Mouse (Mus musculus) v-Abl transformed pro-B cells (cell line): Measurements from ENCODE around the gene Pdpr.
"Not testable (repeated sequence)": the region's sequence is repeated elsewhere in the genome, so short reads cannot be mapped to it uniquely, and the experiment has no call there.

ENCODE experiments used
- in situ Hi-C, 2 experiments: fragments of 400-800 bp; cut with MboI; formaldehyde crosslinking; loops; one replicate each; pipeline ENCODE4 v1.15.1; 2025; ENCODE audit not compliant: unreplicated experiment in 2 of 2

Pdpr gene

DNA sequence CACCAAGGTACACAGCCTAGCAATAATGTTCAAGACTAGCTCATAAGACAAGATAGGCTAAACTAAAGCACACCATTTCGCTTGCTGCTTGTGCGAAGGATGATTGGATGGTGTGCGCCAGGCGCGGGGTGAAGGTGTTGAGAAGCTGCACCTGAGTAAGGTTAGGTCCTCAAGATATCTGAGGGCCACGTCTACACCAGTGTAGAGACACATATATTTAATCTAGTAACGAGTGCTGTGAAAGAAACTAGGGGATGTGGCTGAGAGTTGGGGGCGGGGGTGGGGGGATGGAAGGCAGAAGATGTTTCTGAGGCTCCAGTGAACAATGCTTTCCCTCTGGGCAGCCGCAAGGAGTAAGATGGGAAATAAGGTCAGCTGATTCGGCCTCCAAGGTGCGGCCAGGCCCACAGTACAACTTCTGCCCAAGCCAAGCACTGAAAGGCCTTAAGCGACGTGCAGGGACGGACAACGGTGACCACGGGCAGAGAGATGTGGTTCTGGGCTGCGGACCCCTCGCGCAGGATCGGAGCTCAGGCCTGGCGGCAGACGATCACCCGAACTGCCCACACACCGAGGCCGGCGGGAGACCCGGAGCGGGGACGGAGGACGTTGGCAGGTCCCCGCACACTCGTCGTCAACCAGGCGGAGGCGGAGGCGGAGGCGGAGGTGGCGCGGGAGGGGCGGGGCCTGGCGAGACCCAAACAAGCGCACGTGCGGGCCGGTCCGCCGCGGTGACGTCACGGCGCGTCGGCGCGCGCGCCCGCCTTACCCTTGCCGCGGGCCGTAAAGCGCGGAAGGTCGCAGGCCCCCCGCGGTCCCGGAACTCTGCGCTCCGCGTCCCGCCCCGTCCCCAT, at the start of gene Pdpr:
Gene Pdpr (plus strand): TSS at position 766 of the 854 bp plus-strand sequence.
- in situ Hi-C loops, result loop anchor here in 1 of 2 experiments (25.0 kb wide), 1 partner anchor 457 kb away; no protein-coding TSS in a partner anchor

DNA sequence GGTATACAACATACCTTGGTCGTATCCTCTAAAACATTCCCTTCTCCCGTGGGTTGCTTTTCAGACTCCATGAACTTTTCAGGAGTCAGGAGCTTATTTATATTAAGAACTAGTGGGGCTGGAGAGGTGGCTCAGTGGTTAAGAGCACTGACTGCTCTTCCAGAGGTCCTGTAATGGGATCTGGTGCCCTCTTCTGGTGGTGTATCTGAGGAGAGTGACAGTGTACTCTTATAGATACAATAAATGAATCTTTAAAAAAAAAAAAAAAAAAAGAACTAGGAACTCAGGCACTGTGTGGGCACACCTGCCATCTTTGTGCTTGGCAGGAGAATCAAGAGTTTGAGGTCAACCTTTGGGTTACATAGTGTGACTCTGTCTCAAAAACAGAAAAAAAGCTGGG, 45.7 kb upstream of the Pdpr start:
- in situ Hi-C loops, result loop anchor here (5.0 kb wide), 3 partner anchors 61 to 191 kb away; no protein-coding TSS in a partner anchor

DNA sequence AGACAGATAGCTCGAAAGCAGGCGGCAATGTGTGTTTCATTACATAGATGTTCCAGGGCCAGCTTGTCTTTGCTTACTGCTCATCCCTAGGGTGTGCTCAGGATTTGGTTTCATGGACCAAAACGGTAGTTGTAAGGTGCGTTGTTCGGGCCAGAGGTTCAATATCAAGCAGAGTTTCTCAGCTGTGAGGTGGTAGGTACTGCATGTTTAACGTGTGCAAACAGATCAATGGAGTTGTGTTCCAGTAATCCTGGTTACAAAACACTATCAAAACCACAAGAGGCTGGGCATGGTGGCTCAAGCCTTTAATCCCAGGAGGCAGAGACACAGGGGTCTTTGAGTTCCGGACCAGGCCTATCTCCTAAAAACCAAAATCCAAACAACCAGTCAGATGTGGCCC, 45.3 kb upstream of the Pdpr start:
- in situ Hi-C loops, result loop anchor here (5.0 kb wide), 3 partner anchors 62 to 192 kb away; no protein-coding TSS in a partner anchor

DNA sequence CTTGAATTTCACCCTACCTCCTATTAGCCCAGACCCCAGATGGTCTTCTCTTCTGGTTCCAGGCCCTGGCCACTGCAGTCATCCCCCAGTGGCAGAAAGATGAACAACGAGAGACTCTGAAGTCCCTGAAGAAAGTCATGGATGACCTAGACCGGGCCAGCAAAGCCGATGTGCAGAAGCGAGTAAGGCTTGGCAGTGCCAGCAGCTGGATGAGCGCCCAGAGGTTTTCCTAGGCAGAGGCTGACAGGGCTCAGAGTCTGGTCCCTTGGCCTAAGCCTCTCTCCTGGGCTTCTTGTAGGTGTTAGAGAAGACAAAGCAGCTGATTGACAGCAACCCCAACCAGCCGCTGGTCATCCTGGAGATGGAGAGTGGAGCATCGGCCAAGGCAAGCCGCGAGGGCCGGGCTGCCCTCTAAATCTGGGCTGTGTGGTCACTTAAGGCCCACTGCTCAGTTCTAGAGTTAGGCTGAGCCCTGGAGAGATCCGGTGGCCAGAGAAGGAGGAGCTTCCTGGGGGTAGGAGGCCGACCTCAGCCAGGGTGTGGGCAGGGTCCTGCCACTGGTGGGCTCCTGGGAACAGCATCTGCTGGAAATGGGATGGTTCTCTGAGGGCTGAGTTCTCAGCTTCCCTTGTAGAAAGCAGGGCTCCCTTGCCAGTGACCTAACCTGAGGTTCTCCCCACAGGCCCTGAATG, 40.5 kb upstream of the Pdpr start:
- in situ Hi-C loops, result no loop called here

DNA sequence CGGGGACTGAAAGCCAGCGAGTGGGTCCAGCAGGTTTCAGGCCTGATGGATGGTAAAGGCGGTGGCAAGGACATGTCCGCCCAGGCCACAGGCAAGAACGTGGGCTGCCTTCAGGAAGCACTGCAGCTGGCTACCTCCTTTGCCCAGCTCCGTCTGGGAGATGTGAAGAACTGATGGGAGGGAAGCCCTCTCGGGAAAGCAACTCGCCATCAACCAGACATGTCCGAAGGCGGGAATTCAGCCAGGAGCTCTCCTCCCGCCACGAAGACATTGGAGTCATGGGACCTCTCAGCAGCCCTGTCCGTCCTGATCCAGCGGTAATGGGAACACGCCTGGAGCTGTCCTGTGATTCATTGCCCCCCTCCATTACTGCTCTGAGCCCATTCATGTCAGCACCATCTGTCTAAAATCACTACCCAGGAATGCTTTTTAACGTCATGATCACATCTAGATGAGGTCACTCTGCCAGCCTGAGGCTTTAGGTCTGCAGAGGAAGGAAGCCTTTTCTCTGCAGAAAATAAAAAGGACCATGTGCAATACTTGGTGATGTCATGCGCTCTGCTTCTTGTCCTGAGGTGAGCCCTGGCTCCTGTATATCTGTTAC, 39.3 kb upstream of the Pdpr start:
- in situ Hi-C loops, result no loop called here

DNA sequence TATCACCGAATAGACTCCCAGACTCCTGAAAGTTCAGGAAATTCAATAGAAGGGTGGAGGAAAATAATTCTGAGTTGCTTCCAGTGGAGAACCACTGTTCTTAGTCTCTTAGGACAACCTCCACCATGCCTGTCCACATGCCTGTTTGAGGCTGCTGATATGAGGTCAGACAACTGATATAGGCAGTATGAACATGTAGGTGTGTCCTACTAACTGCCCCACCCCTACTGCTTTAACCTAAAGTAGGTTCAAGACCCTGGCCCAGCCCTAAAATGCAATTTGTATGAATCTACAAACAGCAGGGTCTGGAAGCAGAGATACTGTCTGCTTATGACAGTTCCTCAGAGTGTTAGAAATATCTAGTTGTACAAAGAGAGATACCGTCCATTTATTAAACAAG, 38.8 kb upstream of the Pdpr start:
- in situ Hi-C loops, result no loop called here

DNA sequence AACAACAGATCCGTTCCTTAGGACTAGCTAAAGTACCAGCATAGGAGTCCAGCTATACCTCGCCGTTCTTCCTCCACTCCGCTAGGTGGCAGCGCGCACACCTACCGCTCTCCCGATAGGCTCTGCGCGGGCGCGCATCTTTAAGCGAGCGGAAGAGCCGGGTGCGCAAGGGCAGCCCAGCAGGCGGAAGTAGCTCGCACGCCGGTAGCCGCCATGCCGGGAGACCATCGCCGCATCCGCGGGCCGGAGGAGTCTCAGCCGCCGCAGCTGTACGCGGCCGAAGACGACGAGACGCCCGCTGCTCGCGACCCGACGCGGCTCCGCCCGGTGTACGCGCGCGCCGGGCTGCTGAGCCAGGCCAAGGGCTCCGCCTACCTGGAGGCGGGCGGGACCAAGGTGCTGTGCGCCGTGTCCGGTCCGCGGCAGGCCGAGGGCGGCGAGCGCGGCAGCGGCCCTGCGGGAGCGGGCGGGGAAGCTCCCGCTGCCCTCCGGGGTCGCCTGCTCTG, 38.2 kb upstream of the Pdpr start, which contains the start of gene Exosc6:
Gene Exosc6 (plus strand): TSS at position 182 of the 506 bp plus-strand sequence.
- in situ Hi-C loops, result no loop called here

DNA sequence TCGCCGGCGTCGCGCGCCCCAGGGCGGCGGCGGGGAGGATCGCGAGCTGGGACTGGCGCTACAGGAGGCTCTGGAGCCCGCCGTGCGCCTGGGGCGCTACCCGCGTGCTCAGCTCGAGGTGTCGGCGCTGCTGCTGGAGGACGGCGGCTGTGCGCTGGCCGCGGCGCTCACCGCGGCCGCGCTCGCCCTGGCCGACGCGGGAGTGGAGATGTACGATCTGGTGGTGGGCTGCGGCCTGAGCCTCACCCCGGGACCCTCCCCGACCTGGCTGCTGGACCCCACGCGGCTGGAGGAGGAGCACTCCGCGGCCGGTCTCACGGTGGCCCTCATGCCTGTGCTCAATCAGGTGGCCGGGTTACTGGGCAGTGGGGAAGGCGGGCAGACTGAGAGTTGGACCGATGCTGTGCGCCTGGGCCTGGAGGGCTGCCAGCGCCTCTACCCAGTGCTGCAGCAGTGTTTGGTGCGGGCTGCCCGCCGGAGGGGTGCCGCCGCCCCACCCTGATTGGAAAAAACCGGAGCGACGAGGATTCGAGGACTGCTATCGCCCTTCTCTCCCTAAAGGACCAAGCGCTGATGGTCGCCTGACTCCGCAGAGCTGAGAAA, 37.6 kb upstream of the Pdpr start:
- in situ Hi-C loops, result no loop called here

DNA sequence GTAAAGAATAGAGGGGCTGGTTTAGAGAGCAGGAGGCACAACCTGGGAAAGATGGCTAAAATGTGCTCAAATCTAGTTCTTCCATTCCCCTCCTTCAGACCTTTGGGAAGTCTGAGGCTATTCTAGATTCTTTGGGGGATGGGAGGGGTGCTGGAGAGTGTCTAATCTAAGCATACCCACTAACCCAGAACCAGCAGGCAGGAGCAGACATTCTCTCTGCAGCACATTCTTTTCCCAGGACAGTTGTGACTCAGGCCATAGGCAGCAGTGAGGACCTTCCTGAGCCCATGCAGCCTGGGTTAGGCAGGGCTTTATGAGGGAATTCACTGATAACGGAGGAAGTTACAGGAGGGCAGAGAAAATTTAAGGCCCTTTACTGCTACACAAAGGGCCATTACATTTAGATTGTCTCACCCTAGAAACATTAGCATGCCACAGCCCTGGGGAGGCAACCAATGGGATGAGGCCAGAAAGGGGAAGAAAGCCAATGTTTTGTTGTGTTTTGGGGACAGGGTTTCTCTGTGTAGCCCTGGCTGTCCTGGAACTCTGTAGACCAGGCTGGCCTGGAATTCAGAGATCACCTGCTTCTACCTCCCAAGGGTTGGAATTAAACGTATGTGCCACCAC, 35.4 kb upstream of the Pdpr start:
- in situ Hi-C loops, result no loop called here

DNA sequence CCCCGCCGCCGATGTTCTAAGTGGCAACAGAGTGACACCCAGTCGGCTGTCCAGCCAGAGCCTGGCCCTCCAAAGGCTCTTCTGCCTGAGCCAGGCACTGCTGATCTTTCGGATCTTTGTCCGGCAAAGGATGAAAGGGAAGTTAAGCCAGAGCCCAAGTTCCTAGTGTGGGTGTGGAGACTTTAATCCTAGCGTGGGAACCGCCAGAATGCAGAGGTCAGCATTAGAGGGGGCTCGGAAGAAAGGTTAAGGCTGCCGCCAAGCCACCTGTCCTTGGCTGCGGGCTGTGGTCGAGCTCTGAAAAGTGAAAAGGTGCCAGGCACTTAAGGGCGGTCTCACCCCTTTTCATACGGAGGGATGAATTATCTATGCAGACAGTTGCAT, 32.8 kb upstream of the Pdpr start:
- in situ Hi-C loops, result no loop called here

DNA sequence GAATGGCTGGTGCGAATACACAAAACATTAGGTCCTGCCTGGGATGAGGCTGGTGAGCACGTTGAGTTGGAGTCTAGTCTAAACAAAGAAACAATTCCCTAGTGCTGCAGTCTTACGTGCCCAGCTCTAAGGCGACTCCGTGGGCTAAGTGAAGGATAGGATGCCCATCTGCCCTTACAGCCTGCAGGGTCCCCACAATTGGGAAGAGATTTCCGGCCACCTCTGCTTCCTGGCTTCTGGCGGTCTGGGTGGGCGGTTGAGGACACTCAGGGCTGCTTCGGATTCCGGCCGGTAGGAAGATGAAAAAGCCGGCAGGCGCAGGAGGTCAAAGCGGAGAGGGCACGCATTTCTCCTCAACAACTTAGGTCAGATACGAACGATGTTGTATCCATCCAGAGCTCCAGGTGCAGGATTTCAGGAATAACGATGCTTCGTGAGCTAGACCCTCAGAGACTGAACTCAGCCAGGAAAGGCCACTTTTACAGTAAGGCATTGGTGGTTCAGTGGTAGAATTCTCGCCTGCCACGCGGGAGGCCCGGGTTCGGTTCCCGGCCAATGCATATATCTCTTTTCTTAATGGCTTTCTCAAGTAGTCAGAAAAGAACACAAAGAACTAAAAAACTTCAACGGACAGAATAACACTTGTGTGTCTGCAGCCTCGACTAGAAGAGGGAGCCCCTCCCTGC, 32.2 kb upstream of the Pdpr start:
- in situ Hi-C loops, result no loop called here

DNA sequence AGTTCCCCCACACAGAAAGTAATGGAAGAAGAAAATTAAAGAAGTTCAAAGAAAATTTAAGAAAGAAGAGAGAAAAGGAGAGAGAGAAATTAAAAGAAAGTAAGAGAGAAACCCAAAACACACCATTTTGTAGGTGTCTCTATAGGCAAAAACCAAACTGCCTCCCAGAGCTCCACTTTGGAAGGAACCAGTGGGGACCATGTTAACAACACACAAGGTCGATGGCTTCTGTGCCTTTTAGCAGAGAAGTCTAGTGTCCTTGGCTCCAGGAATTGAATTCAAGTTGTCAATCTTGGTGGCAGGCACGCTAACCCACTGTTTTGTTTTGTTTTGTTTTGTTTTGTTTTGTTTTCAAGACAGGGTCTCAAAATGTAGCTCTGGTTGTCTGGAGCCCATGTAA, 31.5 kb upstream of the Pdpr start:
- in situ Hi-C loops, result no loop called here

DNA sequence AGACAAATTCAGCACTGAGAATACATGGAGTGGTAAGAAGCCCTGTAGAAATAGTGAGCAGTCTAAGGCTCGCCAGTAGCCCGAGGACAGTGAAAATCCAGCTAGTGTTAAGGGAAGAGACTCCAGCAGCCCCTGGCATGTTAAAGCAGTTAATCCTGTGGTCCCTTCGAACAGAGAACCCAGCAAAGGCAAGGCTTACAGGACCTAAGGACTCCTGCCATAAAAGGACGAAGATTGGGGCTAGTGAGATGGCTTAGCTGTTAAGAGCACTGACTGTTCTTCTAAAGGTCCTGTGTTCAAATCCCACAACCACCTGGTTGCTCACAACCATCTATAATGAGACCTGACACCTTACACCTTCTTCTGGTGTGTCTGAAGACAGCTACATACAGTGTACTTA, 28.1 kb upstream of the Pdpr start:
- in situ Hi-C loops, result no loop called here

DNA sequence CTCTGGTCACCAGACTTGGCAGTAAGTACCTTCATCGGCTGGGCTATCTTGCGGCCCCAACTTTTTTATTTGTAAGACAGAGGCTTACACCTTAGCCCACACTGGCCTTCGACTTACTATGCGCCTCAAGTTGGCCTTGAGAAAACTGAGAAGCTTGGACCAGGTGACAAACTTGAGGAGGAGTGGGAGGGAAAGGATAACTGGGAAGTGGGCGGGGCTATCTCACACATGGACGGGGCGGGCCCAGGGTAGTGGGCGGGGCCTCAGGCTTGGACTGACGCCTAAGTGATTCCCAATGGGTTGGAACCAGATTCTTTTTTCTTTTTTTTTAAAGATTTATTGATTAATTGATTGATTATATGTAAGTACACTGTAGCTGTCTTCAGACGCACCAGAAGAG, 27.0 kb upstream of the Pdpr start:
- in situ Hi-C loops, result no loop called here

DNA sequence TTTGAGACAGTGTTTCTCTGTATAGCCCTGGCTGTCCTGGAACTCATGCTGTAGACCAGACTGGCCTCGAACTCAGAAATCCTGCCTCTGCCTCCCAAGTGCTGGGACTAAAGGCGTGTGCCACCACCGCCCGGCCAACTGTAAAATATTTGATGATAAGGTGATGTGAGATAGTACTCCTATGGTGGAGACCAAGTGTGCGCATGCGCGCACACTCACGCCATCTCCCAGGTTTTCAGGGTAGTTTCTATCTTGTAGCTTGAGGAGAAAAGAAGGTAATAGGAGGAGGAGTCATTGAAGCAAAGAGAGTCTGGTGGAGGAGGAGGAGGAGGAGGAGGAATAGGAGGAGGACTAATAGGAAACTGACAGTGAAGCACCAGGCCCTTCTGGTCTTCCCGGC, 25.8 kb upstream of the Pdpr start:
- in situ Hi-C loops, result not testable (repeated sequence)

DNA sequence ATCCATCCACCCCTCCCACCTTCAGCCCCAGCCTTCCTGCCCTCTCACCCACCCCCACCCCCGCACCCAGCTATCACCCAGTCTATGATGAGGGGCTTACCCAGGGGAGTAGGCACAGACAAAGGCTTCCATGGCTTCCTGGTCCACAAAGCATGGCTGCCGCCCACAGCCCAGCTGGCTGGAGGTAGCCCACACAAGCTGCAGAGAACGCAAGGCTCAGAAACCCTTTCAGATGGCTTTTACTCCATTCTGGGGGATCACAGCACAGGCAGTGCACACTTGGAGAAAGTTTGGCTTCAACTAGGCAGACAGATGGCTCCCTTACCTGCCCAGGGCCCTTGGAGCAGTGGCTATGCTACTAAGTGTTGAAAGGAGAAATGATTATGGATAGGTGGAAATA, 18.5 kb upstream of the Pdpr start:
- in situ Hi-C loops, result loop anchor here in 1 of 2 experiments (25.0 kb wide), 1 partner anchor 439 kb away; no protein-coding TSS in a partner anchor

DNA sequence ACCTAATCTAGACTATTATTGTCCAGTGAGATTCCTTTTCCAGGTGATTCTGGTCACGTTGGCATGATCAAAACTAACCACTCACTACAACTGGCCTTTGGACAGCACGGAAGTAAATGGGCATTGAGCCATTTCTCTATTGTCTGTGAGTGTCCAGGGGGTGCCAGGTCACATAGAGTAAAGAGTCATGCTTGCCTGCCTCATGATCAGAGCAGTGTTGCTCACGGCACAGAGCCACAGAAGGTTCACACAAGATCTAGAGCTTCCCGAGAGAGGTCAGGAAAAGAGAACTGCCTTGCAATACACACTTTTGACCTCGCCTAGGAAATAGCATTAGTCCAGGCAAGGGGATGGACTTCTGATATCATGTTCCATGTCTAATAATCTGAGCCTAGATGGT, 15.0 kb upstream of the Pdpr start:
- in situ Hi-C loops, result loop anchor here in 1 of 2 experiments (25.0 kb wide), 1 partner anchor 442 kb away; no protein-coding TSS in a partner anchor

DNA sequence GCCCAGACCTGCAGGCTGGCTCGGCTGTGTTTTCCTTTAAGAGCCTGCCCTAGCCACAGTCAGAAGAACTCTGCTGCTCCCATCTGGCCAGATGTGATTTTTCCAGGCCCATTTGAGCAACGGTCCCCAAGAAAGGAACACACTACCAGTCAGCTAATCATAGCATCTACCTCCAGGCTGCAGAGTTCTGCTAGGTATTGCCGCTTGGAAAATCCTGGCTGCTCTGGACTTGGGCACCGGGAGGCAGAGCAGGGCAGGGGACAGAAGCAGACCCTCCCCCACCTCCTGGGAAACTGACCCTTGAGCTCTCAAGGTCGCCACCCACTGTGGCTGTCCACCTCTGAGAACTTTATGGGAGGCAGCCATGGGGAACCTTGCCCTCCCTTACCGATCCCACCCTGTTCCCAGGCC, 14.6 kb upstream of the Pdpr start:
- in situ Hi-C loops, result loop anchor here (5.0 to 25.0 kb wide), 4 partner anchors 323 to 443 kb away; no protein-coding TSS in a partner anchor

DNA sequence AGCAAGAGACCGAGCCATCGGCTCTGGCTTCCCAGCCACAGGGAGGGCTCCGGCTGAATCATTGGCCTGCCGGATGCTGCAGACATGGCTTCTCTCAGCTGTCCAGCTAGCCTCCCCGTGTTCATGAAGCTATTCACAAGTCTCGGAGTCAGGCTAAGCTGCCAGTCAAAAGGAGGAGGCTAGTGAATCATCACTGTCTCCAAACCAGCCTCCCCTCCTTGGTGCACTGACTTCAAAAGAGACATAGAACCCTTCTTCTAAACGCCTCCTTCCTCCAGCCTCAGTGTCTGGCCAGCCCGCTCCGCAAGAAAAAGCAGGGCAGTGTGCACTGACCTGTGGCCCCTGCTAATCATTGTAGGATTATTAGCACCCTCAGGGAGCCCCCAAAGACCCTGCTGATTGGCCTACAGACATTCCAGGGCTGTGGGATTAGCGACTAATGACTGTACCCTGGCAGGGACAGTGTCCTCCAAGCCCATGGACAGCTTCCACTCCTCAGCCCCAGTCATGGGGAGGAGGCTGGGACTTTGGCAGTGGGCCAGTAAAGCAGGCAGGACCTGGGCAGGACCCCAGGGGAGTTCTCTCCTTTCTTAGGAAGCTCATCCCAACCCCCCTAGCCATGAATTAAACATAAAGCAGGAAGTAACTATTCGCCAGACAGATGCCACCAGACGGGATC, 12.7 kb upstream of the Pdpr start:
- in situ Hi-C loops, result loop anchor here (5.0 to 25.0 kb wide), 4 partner anchors 324 to 444 kb away; no protein-coding TSS in a partner anchor
